Mouse (Mus musculus): Measurements from ENCODE around the gene Hoxa10.

DNA sequence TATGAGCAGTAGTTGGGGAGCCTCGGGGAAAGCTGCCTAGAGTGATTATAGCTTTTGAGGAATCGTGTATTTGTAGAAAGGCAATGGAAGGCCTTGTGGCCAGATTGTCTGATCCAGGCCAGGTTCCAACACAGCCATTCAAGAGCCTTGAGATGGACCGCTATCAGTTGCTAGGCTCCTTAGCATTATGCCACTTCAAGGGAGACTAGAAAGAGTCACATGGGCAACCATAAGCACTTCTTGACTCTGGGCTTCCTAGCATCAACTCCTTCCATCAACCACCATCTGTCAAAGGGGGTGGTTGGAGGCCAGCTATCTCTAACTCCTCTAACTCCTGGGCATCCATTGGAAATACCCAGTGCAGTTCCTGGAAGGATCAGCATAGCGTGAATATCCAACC, 9.2 kb upstream of the Hoxa10 start:
- no peak for TF ChIP-seq EP300 (IDR thresholded peaks at IDR 0.05; ENCODE audit: low read depth)
- no peak for TF ChIP-seq CTCF (IDR thresholded peaks at IDR 0.05; ENCODE audit: low read depth)

Data from heart, postnatal 0 days (tissue).